Mouse (Mus musculus) layer of hippocampus, adult 18-20 months (tissue): ENCODE data around the gene Tnrc6b. TPM values are rescaled to one million over a fixed set of nuclear protein-coding genes. Genes with fewer than 3 reads are reported as not detected.

Source experiments
- DNase-seq, 2 experiments: peaks; one replicate each; pipeline ENCODE4 v3.0.0; 2022; ENCODE audit warnings: low spot score in 2 of 2
- total RNA-seq, 2 experiments: library from RNA; stranded (reverse); gene quantifications; 2 replicates each; pipeline ENCODE4 v1.2.3; 2021

Gene Tnrc6b
- total RNA-seq, 2 experiments from 2014 or later = 95.8 to 113 TPM

- no peak for DNase-seq
These were observed 70.2 kb downstream of the Tnrc6b start for GRCm38 (mm10) chr15:80781218-80781806.

GRCm38 (mm10) chr15:80784553-80784971, 73.4 kb downstream of the Tnrc6b start:
- no peak for DNase-seq

DNA sequence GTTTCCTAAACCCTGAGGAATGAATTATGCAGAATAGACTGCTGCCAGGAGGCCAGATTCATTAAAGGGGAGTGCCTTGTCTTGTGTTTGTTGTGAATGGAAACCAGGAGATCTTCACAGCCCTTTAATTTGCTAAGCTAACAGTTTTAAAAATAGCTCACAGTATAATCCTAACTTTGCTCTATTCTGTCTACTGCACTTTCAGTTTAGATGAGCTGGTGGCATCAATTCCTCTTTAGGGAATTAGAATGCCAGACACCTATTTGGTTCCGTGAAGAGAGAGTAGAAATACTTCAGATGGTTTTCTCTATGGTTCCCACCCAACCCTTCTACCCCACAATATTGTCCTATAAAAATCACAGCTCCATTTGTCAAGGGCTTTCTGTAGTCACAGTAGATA, 74.6 kb downstream of the Tnrc6b start:
- DNase-seq = no peak

GRCm38 (mm10) chr15:80787746-80788145, 76.6 kb downstream of the Tnrc6b start:
- DNase-seq = no peak

- no peak for DNase-seq
These were observed 81.4 kb downstream of the Tnrc6b start for GRCm38 (mm10) chr15:80792556-80792955.

- DNase-seq = no peak
These were observed 84.0 kb downstream of the Tnrc6b start for GRCm38 (mm10) chr15:80795076-80795475.

- DNase-seq = peak in 1 of 2 experiments; percentile 29
These were observed 86.6 kb downstream of the Tnrc6b start for GRCm38 (mm10) chr15:80797757-80798156.

DNA sequence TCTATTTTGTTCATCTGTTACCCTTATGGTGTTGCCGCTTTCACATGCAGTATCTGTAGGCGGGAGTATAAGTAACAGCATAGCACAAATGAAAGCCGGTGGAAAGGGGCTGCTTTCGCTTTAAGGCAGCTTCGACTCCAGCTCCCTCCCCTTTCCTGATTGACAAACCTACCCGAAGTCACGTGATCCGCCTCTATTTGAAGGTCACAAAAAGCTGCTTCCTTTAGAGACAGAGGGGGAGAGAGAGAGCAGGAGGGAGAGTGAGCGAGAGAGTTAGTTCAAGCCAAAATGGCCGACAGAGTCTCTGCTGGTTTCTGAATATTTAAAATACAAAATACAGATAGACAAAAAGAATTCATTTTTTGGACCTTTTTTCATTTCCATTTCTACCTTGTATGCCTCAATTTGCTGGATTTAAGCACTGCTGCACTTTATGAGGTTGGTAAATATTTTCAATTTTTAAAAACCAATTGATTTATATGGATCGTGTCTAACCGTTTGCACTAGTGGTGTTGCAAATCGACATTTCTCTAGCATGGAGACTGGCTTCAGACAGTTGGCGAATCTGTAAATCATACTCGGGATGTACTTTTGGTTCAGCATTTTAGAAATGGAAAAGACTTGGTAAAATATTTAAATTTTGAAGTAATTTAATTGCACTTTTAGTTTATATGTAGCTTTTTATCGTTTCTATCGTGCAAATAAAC, 87.4 kb downstream of the Tnrc6b start:
- peak; percentile 89 to 98 for DNase-seq

DNA sequence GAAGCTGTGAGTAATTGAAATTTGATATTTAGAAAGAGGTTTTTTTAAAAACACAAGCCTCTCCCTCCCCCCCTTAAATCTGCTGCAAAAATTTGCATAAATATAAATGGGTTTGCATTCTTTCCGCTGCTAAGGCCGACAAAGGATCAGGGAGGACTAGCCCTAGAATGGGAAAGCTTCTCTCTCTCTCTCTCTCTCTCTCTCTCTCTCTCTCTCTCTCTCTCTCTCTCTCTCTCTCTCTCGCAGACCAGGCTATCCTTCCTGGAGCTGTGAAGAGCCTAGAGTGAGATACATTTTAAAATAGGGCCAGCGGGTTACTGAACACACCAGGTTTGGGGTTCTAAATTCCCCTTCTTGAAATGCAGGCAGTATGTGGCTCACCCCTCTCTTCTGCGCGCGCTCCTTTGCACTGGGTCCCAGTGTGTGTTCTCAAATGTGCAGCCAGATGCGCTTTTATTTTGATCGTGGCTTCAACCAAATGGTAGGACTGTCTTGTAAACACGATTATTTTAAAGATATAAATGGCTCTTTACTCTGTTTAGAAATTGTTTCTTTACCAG, 88.0 kb downstream of the Tnrc6b start:
- peak in 1 of 2 experiments; percentile 58 for DNase-seq

GRCm38 (mm10) chr15:80799634-80800137, 88.6 kb downstream of the Tnrc6b start:
- DNase-seq = peak; percentile 26 to 58

DNA sequence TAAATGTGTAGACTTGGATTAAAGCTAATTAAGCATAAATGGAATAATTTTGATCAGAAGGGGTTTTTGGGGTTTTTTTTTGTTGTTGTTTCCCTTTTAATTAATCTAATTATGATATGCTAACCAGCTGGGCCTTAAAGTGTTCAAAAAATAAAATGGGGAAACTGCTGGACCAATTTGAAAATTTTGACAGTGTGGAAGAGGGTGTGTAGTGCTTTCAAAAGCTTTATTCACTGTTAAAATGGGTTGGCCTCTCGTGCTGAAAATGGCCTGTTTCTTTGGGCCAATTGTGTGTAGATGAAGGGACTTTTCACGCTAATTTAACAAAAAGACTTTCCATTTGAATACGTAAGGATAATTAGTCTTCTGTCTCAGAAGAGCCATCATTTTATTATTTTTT, 89.1 kb downstream of the Tnrc6b start:
- DNase-seq = no peak

DNA sequence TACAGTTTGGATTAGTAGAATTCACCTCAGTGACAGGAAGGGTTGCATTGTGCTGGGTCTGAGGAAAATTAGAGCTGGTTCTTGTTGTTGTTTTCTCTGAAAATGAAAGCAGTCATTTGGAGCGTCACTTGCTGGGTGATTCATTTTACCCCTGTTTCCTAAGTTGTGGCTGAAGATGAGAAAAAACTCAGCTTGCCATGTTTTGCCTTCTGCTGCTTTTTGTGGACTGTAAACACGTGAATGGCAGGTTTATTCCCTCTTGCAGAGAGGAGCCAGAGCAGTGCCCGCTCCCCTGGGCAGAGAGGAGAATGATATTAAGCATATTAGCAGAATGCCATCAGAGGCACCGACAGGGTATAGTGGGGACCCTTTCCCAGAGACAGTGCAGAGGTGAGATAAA, 89.7 kb downstream of the Tnrc6b start:
- no peak for DNase-seq

DNA sequence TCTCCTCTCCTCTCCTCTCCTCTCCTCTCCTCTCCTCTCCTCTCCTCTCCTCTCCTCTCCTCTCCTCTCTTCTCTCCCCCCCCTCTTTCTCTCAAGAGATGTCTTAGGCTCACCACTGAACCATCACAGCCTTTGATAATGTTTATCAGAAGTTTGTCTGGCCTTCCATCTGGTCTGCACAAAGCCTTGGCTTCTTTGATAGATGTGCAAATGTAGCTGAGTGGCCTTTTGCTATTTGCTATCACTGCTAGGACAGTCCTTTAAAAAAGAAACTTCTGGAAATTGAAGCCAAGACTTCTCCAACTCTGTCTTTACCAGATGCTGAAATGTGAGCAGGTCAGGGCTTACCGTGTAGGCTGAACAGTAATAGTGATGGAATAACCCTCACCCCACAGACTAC, 90.5 kb downstream of the Tnrc6b start:
- DNase-seq = no peak

DNA sequence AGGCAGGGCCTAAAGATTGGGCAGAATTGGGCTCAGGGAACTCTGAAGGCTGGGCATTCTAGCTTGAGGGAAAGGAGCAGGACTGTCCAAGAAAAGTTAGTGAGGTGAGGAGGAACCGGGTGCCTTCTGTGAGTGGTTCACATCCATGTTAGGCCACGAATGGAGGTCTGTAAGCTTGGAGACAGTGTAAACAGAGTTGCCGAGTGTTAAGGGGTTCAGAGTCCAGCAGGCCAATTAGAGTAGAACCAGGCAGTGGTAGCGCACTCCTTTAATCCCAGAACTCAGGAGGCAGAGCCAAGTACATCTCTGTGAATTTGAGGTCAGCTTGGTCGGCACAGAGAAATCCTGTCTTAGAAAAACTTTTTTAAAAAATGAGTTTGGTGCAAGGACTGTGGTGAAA, 96.0 kb downstream of the Tnrc6b start:
- DNase-seq = no peak

GRCm38 (mm10) chr15:80810226-80810625, 99.1 kb downstream of the Tnrc6b start:
- DNase-seq = no peak

- no peak for DNase-seq
These were observed 101.7 kb downstream of the Tnrc6b start for GRCm38 (mm10) chr15:80812840-80813239.

DNA sequence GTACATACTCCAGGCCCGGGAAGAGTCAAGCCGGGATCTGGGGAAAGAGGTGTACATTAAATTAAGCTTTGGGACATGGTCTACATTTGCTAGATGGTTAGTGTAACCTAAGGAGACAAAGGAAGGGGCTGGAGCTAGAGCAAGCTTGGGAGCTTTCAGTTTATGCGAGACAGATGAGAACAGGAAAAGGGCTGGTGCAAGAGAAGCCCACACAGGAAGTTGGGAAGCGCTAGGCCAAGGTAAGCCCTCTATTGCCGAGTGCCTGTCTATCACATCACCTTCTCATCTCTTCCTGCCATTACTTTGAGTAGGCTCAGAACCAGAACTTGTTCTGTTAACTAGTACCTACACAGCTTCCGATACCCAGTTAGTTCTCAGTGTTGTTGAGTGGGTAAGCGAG, 103.7 kb downstream of the Tnrc6b start:
- no peak for DNase-seq

DNA sequence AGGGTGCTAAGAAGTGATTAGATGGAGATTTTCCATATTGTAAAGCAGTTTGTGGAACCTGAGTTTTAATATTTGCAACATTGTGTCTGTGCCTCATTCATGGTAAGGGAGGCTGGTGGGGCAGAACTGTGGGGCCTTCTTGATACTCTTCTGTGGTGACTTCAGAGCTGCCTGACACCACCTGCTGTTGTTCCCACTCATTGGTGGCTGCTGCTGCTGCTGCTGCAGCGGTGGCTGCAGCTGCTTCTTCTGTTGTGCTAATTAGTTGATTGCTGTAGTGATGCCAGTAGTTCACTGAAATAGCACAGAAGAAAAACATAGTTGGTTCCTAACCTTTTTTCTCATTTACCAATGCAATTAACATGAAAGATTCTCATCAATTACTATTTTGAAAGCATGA, 111.2 kb downstream of the Tnrc6b start:
- no peak for DNase-seq

DNA sequence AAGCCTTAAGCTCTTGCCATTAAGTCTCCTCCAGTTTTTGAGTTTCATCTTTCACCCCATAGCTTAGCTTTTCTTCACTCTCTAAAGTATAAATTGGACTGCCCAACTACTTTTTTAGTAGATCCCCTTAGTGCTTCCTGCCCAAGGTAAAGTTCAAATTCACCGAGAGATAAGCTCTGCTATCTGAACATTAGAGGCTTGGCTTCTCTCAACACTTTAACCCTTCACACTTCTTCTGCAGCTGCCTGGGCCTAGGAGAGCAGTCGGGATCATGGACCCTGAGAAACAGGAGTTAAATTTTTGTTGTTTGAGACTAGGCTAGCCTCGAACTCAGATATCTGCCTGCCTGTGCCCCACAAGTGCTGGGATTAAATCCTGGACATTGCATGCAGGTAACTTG, 120.1 kb downstream of the Tnrc6b start:
- DNase-seq = no peak

GRCm38 (mm10) chr15:80832808-80833207, 121.7 kb downstream of the Tnrc6b start:
- no peak for DNase-seq

- no peak for DNase-seq
These were observed 125.1 kb downstream of the Tnrc6b start for GRCm38 (mm10) chr15:80836246-80836645.

GRCm38 (mm10) chr15:80838836-80839235, 127.7 kb downstream of the Tnrc6b start:
- no peak for DNase-seq
